Mouse (Mus musculus): ENCODE results near the gene Tcp11. TPM values are rescaled to one million over a fixed set of nuclear protein-coding genes. Genes with fewer than 3 reads are reported as not detected.

Gene Tcp11
- polyA plus RNA-seq, 1 experiment from 2014 or later, result 1.1 TPM

DNA sequence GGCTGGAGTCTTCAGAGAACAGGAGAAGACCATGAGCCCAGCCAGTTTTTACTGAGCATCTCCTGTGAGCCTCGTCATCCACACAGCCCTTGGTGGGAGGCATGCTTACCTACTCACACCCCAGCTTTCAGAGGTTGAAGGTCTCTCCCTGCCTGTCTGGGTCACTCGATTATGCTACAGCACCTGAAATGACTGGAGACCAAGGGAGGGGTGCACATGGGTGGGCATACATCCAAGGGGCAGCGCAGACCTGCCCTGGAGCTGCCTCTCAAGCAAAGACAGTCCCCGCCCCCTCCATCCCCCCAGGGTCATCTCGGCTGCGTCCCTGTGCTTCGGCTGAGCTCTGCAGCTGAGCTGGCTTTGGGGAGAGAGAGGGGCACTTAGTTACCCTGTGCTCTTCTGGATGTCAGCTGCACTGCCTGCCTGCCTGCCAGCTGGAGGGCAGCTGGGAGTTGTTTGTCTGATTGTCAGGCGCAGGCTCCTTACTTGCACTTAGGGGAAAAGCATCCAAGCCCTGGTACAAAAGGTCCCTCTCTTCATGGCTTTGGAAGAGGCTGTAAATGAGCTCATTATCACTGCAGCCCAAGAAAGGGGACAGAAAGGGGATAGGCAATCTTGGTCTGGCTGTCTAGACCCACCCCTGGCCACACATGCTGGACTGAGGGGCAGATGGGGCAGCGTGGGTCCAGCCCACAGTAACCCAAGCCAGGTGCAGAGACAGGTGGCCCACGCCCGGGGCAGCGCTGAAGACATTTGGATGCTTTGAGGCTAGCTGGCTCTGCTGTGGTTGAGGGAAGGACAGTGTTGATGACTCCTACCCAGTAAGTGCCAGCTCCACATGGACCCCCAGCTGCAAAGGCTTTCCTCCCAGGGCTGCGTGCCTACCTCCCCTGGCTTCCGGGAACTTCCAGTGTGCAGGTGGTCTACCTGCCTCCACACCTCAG is 43.4 kb downstream of the Tcp11 start:
- no peak for TF ChIP-seq EP300 (optimal IDR thresholded peaks at IDR 0.05)
- TF ChIP-seq CTCF (IDR thresholded peaks at IDR 0.05; ENCODE audit: low read depth), result no peak
- 68% methylated on average over 14 of the region's 14 CpGs for WGBS
- no peaks in the 10 kb centered on the region for H3K27me3 ChIP-seq (ENCODE audit: control insufficient read depth, insufficient read depth, low read length)
- DNase-seq (ENCODE audit: low spot score) (no peak), ATAC-seq (ENCODE audit: low FRiP score, low TSS enrichment) (no peak)
- no peak overlapping the region for H3K4me2 ChIP-seq (replicated peaks; ENCODE audit: low read depth)
- H3K4me3 ChIP-seq (ENCODE audit: low read depth, low read length), result no peak overlapping the region
- 0 out of 2 replicates have a peak, but pooled peaks cover 4% of the 10 kb centered on the region for H3K4me1 ChIP-seq (replicated peaks; ENCODE audit: control insufficient read depth, insufficient read depth)
- peaks cover 10% of the 10 kb centered on the region; the same call in 1 of the 2 replicates for H3K36me3 ChIP-seq (ENCODE audit: control insufficient read depth, insufficient read depth, low read length)
- H3K27ac ChIP-seq (replicated peaks), result no peak overlapping the region
- H3K9me3 ChIP-seq (ENCODE audit: control insufficient read depth, low read length), result no peaks in the 10 kb centered on the region
- H3K9ac ChIP-seq (ENCODE audit: low read length), result no peak overlapping the region

GRCm38 (mm10) chr17:28034986-28035385 is 45.5 kb downstream of the Tcp11 start:
- no peak for DNase-seq (ENCODE audit: low spot score)
- no peak overlapping the region for H3K27ac ChIP-seq (replicated peaks)
- H3K9me3 ChIP-seq (ENCODE audit: control insufficient read depth, low read length), result no peaks in the 10 kb centered on the region
- 50% methylated on average over 8 of the region's 8 CpGs for WGBS
- no peak overlapping the region for H3K9ac ChIP-seq (ENCODE audit: low read length)
- no peaks in the 10 kb centered on the region for H3K27me3 ChIP-seq (ENCODE audit: control insufficient read depth, insufficient read depth, low read length)
- H3K4me2 ChIP-seq (replicated peaks; ENCODE audit: low read depth), result no peak overlapping the region
- H3K4me1 ChIP-seq (replicated peaks; ENCODE audit: control insufficient read depth, insufficient read depth), result 0 out of 2 replicates have a peak, but pooled peaks cover 2% of the 10 kb centered on the region
- H3K36me3 ChIP-seq (ENCODE audit: control insufficient read depth, insufficient read depth, low read length), result peaks cover 4% of the 10 kb centered on the region; the same call in 1 of the 2 replicates
- ATAC-seq (ENCODE audit: low FRiP score, low TSS enrichment), result no peak
- no peak overlapping the region for H3K4me3 ChIP-seq (ENCODE audit: low read depth, low read length)
- TF ChIP-seq EP300 (optimal IDR thresholded peaks at IDR 0.05) (no peak), CTCF (IDR thresholded peaks at IDR 0.05; ENCODE audit: low read depth) (no peak)

DNA sequence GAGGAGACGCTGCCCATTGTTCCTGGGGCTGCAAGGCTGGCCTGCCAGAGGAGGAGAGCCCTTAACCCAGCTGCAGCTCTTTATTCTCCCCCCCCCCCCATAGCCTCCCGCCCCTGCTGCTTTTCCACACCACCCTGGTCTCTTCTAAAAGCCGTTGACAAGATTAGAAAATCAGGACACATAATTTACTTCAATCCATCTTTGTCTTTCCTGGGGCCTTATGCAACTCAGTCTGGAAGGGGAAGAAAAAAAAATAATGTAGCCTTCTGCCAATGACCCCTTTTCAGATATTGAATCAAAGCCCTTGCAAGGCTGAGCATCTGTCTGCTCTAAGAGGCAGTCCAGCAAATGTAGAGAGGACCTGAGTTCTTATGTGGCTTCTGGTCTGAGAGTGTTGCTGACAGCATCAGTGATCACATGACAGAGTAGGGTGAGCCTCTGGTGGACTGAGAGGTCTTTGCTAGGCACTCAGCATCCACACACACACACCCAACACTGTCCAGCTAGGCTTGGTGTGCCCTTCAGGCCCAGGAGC is 47.3 kb downstream of the Tcp11 start:
- Histone ChIP-seq H3K4me2 (replicated peaks; ENCODE audit: low read depth) (no peak overlapping the region), H3K9ac (ENCODE audit: low read length) (no peak overlapping the region), H3K27ac (replicated peaks) (no peak overlapping the region), H3K9me3 (ENCODE audit: control insufficient read depth, low read length) (no peaks in the 10 kb centered on the region), H3K36me3 (ENCODE audit: control insufficient read depth, insufficient read depth, low read length) (no peaks in the 10 kb centered on the region), H3K4me1 (replicated peaks; ENCODE audit: control insufficient read depth, insufficient read depth) (0 out of 2 replicates have a peak, but pooled peaks cover 2% of the 10 kb centered on the region), H3K4me3 (ENCODE audit: low read depth, low read length) (no peak overlapping the region), H3K27me3 (ENCODE audit: control insufficient read depth, insufficient read depth, low read length) (no peaks in the 10 kb centered on the region)
- no peak for TF ChIP-seq EP300 (optimal IDR thresholded peaks at IDR 0.05)
- no peak for TF ChIP-seq CTCF (IDR thresholded peaks at IDR 0.05; ENCODE audit: low read depth)
- DNase-seq (ENCODE audit: low spot score), result no peak
- ATAC-seq (ENCODE audit: low FRiP score, low TSS enrichment), result no peak
- WGBS, result 37% methylated on average over 3 of the region's 3 CpGs

- no peak for DNase-seq (ENCODE audit: low spot score)
- no peak overlapping the region for H3K4me2 ChIP-seq (replicated peaks; ENCODE audit: low read depth)
- no peak for ATAC-seq (ENCODE audit: low FRiP score, low TSS enrichment)
- H3K4me1 ChIP-seq (replicated peaks; ENCODE audit: control insufficient read depth, insufficient read depth), result 0 out of 2 replicates have a peak, but pooled peaks cover 2% of the 10 kb centered on the region
- TF ChIP-seq CTCF (IDR thresholded peaks at IDR 0.05; ENCODE audit: low read depth) (no peak), EP300 (optimal IDR thresholded peaks at IDR 0.05) (no peak)
- WGBS, result 74% methylated on average over 10 of the region's 10 CpGs
- H3K9ac ChIP-seq (ENCODE audit: low read length), result no peak overlapping the region
- no peaks in the 10 kb centered on the region for H3K36me3 ChIP-seq (ENCODE audit: control insufficient read depth, insufficient read depth, low read length)
- H3K27me3 ChIP-seq (ENCODE audit: control insufficient read depth, insufficient read depth, low read length), result no peaks in the 10 kb centered on the region
- H3K9me3 ChIP-seq (ENCODE audit: control insufficient read depth, low read length), result no peaks in the 10 kb centered on the region
- no peak overlapping the region for H3K4me3 ChIP-seq (ENCODE audit: low read depth, low read length)
- no peak overlapping the region for H3K27ac ChIP-seq (replicated peaks)
Measured at GRCm38 (mm10) chr17:28032219-28032618, 48.2 kb downstream of the Tcp11 start.

DNA sequence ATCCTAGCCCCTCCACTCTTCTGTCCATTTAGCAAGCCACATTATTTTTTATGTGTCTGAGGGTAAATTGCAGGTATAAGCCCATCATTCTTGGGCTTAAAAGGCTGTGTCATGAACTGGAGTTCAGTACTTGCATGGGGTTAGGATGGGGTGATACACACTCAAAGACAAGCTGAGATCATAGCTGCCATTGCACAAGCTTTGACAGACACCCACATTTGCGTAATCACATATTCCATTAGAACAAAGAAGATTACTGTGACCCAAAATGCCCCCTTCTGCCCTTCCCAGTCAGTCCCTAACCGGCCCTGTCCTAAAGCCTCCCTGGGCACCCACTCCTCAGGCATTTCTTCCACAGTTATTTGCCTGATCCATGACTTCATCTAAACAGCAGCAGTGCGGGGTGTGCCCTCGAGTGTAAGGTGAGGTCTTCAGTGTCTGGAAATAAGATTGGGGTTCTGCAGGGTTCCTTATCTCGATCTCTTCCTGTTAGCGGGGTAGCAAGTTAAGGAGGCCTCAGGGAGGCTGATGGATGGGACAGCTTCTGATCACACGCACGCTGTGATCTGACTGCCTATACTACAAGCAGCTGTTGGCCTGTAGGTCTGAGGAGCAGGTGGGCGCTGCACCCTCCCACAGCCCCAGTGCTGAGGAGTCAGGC is 49.0 kb downstream of the Tcp11 start:
- 55% methylated on average over 9 of the region's 9 CpGs for WGBS
- Histone ChIP-seq H3K9ac (ENCODE audit: low read length) (no peak overlapping the region), H3K4me2 (replicated peaks; ENCODE audit: low read depth) (no peak overlapping the region), H3K9me3 (ENCODE audit: control insufficient read depth, low read length) (no peaks in the 10 kb centered on the region), H3K4me3 (ENCODE audit: low read depth, low read length) (no peak overlapping the region), H3K36me3 (ENCODE audit: control insufficient read depth, insufficient read depth, low read length) (no peaks in the 10 kb centered on the region), H3K27me3 (ENCODE audit: control insufficient read depth, insufficient read depth, low read length) (no peaks in the 10 kb centered on the region), H3K4me1 (replicated peaks; ENCODE audit: control insufficient read depth, insufficient read depth) (peaks cover 6% of the 10 kb centered on the region), H3K27ac (replicated peaks) (no peak overlapping the region)
- ATAC-seq (ENCODE audit: low FRiP score, low TSS enrichment), result no peak
- TF ChIP-seq EP300 (optimal IDR thresholded peaks at IDR 0.05), result no peak
- no peak for TF ChIP-seq CTCF (IDR thresholded peaks at IDR 0.05; ENCODE audit: low read depth)
- no peak for DNase-seq (ENCODE audit: low spot score)
